Mouse (Mus musculus): ENCODE data around the gene Trib2. TPM values are rescaled to one million over a fixed set of nuclear protein-coding genes. Genes with fewer than 3 reads are reported as not detected.

Trib2 gene
- polyA plus RNA-seq, 1 experiment, result 19.0 TPM

- no peak for DNase-seq (ENCODE audit: low read depth in 1 of 2, low spot score in 2 of 2)
- Histone ChIP-seq H3K27me3 (ENCODE audit: control insufficient read depth, insufficient read depth, low read length) (no peaks in the 10 kb centered on the region), H3K36me3 (ENCODE audit: control insufficient read depth, insufficient read depth, low read length) (peaks cover 19% of the 10 kb centered on the region), H3K27ac (ENCODE audit: insufficient read depth, low read length) (no peak overlapping the region), H3K4me3 (ENCODE audit: extremely low read depth, insufficient read depth, insufficient read length) (no peak overlapping the region), H3K4me1 (ENCODE audit: control insufficient read depth, insufficient read depth, insufficient read length) (peaks cover 5% of the 10 kb centered on the region; the same call in 1 of the 2 replicates)
- 78% methylated on average over 4 of the region's 4 CpGs for WGBS
- TF ChIP-seq CTCF (IDR thresholded peaks at IDR 0.05; ENCODE audit: extremely low read depth, insufficient read depth, insufficient read length, insufficient replicate concordance) (no peak), POLR2A (IDR thresholded peaks at IDR 0.05; ENCODE audit: low read depth, low read length) (no peak)
Measured at GRCm38 (mm10) chr12:15800196-15800913, 16.4 kb downstream of the Trib2 start.

- peaks cover 2% of the 10 kb centered on the region; the same call in 1 of the 2 replicates for H3K4me1 ChIP-seq (ENCODE audit: control insufficient read depth, insufficient read depth, insufficient read length)
- TF ChIP-seq POLR2A (IDR thresholded peaks at IDR 0.05; ENCODE audit: low read depth, low read length) (no peak), CTCF (IDR thresholded peaks at IDR 0.05; ENCODE audit: extremely low read depth, insufficient read depth, insufficient read length, insufficient replicate concordance) (no peak)
- H3K4me3 ChIP-seq (ENCODE audit: extremely low read depth, insufficient read depth, insufficient read length), result no peak overlapping the region
- no peaks in the 10 kb centered on the region for H3K27me3 ChIP-seq (ENCODE audit: control insufficient read depth, insufficient read depth, low read length)
- peaks cover 25% of the 10 kb centered on the region for H3K36me3 ChIP-seq (ENCODE audit: control insufficient read depth, insufficient read depth, low read length)
- H3K27ac ChIP-seq (ENCODE audit: insufficient read depth, low read length), result no peak overlapping the region
- DNase-seq (ENCODE audit: low read depth in 1 of 2, low spot score in 2 of 2), result no peak
- WGBS, result 79% methylated on average over 7 of the region's 7 CpGs
Measured at GRCm38 (mm10) chr12:15798019-15798418, 18.7 kb downstream of the Trib2 start.

GRCm38 (mm10) chr12:15795886-15796285 lies 20.8 kb downstream of the Trib2 start:
- no peak for DNase-seq (ENCODE audit: low read depth in 1 of 2, low spot score in 2 of 2)
- 90% methylated on average over 3 of the region's 3 CpGs for WGBS
- Histone ChIP-seq H3K27me3 (ENCODE audit: control insufficient read depth, insufficient read depth, low read length) (no peaks in the 10 kb centered on the region), H3K27ac (ENCODE audit: insufficient read depth, low read length) (no peak overlapping the region), H3K4me1 (ENCODE audit: control insufficient read depth, insufficient read depth, insufficient read length) (peaks cover 2% of the 10 kb centered on the region; the same call in 1 of the 2 replicates), H3K36me3 (ENCODE audit: control insufficient read depth, insufficient read depth, low read length) (peaks cover 25% of the 10 kb centered on the region), H3K4me3 (ENCODE audit: extremely low read depth, insufficient read depth, insufficient read length) (no peak overlapping the region)
- TF ChIP-seq POLR2A (IDR thresholded peaks at IDR 0.05; ENCODE audit: low read depth, low read length) (no peak), CTCF (IDR thresholded peaks at IDR 0.05; ENCODE audit: extremely low read depth, insufficient read depth, insufficient read length, insufficient replicate concordance) (no peak)

DNA sequence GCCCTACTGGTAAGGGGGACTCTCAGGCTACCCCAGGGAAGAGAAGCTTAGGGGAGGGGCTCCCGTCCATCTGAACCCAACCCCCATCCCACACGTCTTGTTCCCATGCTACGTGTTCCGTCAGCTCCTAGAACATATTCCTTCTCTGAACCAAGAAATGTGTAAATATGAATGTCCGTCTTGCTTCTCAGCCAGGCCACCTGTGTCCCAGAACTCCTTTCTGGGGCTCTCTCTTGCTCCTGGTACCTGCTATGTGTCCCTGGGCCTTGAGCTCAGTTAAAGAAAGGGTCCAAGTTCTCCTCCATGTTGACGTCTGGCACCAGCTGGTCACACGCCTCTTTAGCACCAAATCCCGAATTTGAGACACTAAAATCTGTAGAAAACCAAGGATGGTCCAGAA lies 23.4 kb downstream of the Trib2 start:
- 97% methylated on average over 8 of the region's 8 CpGs for WGBS
- H3K27ac ChIP-seq (ENCODE audit: insufficient read depth, low read length), result no peak overlapping the region
- no peaks in the 10 kb centered on the region for H3K27me3 ChIP-seq (ENCODE audit: control insufficient read depth, insufficient read depth, low read length)
- DNase-seq (ENCODE audit: low read depth in 1 of 2, low spot score in 2 of 2), result no peak
- TF ChIP-seq POLR2A (IDR thresholded peaks at IDR 0.05; ENCODE audit: low read depth, low read length), result no peak
- TF ChIP-seq CTCF (IDR thresholded peaks at IDR 0.05; ENCODE audit: extremely low read depth, insufficient read depth, insufficient read length, insufficient replicate concordance), result no peak
- no peak overlapping the region for H3K4me3 ChIP-seq (ENCODE audit: extremely low read depth, insufficient read depth, insufficient read length)
- no peaks in the 10 kb centered on the region for H3K4me1 ChIP-seq (ENCODE audit: control insufficient read depth, insufficient read depth, insufficient read length)
- peaks cover 23% of the 10 kb centered on the region for H3K36me3 ChIP-seq (ENCODE audit: control insufficient read depth, insufficient read depth, low read length)

DNA sequence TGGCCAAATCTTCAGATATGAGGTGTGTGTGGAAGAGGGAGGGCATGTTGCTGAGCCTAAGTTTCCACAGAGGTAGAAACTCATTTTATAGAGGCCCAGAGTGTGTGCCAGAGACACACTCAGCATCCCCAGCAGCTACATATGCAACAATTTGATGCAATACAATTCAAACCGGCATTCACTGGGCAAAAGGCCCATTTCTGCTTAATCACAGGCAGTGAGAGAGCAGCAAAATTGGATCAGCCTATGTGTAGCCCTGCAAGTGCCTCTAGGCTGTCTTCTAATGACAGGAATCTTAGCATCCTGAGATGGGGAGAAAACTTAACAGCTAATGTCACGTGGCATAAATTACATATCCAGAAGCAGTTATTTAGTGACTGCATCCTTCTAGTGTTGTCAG lies 26.5 kb downstream of the Trib2 start:
- TF ChIP-seq POLR2A (IDR thresholded peaks at IDR 0.05; ENCODE audit: low read depth, low read length), result no peak
- TF ChIP-seq CTCF (IDR thresholded peaks at IDR 0.05; ENCODE audit: extremely low read depth, insufficient read depth, insufficient read length, insufficient replicate concordance), result no peak

GRCm38 (mm10) chr12:15777047-15777446 lies 39.7 kb downstream of the Trib2 start:
- no peak for DNase-seq (ENCODE audit: low read depth in 1 of 2, low spot score in 2 of 2)
- H3K27ac ChIP-seq (ENCODE audit: insufficient read depth, low read length), result no peak overlapping the region
- no peaks in the 10 kb centered on the region for H3K4me1 ChIP-seq (ENCODE audit: control insufficient read depth, insufficient read depth, insufficient read length)
- H3K27me3 ChIP-seq (ENCODE audit: control insufficient read depth, insufficient read depth, low read length), result no peaks in the 10 kb centered on the region
- no peak for TF ChIP-seq CTCF (IDR thresholded peaks at IDR 0.05; ENCODE audit: extremely low read depth, insufficient read depth, insufficient read length, insufficient replicate concordance)
- no peak for TF ChIP-seq POLR2A (IDR thresholded peaks at IDR 0.05; ENCODE audit: low read depth, low read length)
- no peak overlapping the region for H3K4me3 ChIP-seq (ENCODE audit: extremely low read depth, insufficient read depth, insufficient read length)
- H3K36me3 ChIP-seq (ENCODE audit: control insufficient read depth, insufficient read depth, low read length), result no peaks in the 10 kb centered on the region

More for the DNA sequence above, 26.5 kb downstream of the Trib2 start:
- no peak for DNase-seq (ENCODE audit: low read depth in 1 of 2, low spot score in 2 of 2)
- H3K36me3 ChIP-seq (ENCODE audit: control insufficient read depth, insufficient read depth, low read length), result peaks cover 19% of the 10 kb centered on the region
- no peak overlapping the region for H3K4me3 ChIP-seq (ENCODE audit: extremely low read depth, insufficient read depth, insufficient read length)
- 92% methylated on average over 2 of the region's 2 CpGs for WGBS
- H3K27ac ChIP-seq (ENCODE audit: insufficient read depth, low read length), result no peak overlapping the region
- no peaks in the 10 kb centered on the region for H3K4me1 ChIP-seq (ENCODE audit: control insufficient read depth, insufficient read depth, insufficient read length)
- H3K27me3 ChIP-seq (ENCODE audit: control insufficient read depth, insufficient read depth, low read length), result no peaks in the 10 kb centered on the region

DNA sequence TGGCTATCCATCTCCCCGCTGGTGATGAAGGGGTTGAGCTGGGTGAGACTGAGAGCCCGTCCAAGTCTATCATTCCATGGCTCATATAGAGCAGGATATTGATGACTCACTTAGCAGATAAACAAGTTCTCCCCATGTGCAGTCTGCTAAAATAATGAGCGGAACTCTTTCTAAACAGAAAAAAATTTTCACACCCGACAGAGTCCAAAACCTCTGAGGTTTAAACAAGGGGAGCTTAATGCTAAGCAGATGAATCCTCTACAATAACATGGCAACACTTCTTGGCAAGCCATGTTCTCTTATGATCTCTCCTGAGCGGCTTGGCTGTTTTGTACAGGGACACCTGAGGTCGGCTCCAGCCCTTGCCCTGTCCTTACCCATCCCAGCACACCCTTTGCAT lies 45.0 kb downstream of the Trib2 start:
- 86% methylated on average over 6 of the region's 6 CpGs for WGBS

More for the DNA sequence above, 45.0 kb downstream of the Trib2 start:
- Histone ChIP-seq H3K4me3 (ENCODE audit: extremely low read depth, insufficient read depth, insufficient read length) (no peak overlapping the region), H3K27me3 (ENCODE audit: control insufficient read depth, insufficient read depth, low read length) (no peaks in the 10 kb centered on the region), H3K27ac (ENCODE audit: insufficient read depth, low read length) (no peak overlapping the region), H3K36me3 (ENCODE audit: control insufficient read depth, insufficient read depth, low read length) (no peaks in the 10 kb centered on the region), H3K4me1 (ENCODE audit: control insufficient read depth, insufficient read depth, insufficient read length) (no peaks in the 10 kb centered on the region)
- TF ChIP-seq POLR2A (IDR thresholded peaks at IDR 0.05; ENCODE audit: low read depth, low read length) (no peak), CTCF (IDR thresholded peaks at IDR 0.05; ENCODE audit: extremely low read depth, insufficient read depth, insufficient read length, insufficient replicate concordance) (no peak)
- DNase-seq (ENCODE audit: low read depth in 1 of 2, low spot score in 2 of 2), result no peak

Data from spleen, adult 2 months (tissue).